Mouse (Mus musculus) megakaryocyte, embryonic 14.5 days (primary cell): ENCODE measurements at regions not wholly inside any gene's neighbourhood (a gene's known extent, or its start where the extent isn't known, plus 50 kb on each side); places are given as distances from the start of the nearest gene placed in this dataset.

Experiments used
- FLI1 ChIP-seq: IDR thresholded peaks from 2 replicates; pipeline ENCODE4 v1.6.1; 2012; ENCODE audit warnings: low read length, inconsistent platforms, mixed read lengths
- GATA1 ChIP-seq: IDR thresholded peaks from 3 replicates; pipeline ENCODE4 v1.6.1; 2012; ENCODE audit warnings: mixed read lengths, low read length, inconsistent platforms, borderline replicate concordance

- TF ChIP-seq GATA1 (no peak), FLI1 (no peak)
These were observed 397.5 kb downstream of the Fgf9 start for GRCm38 (mm10) chr14:58467856-58468255.
